Mouse (Mus musculus) CH12.LX (cell line): ENCODE results near the gene Adam11. TPM values are rescaled to one million over a fixed set of nuclear protein-coding genes. Genes with fewer than 3 reads are reported as not detected.

Experiments
- DNase-seq: peaks from one replicate; pipeline ENCODE4 v3.0.0-alpha.2; 2013; ENCODE audit errors: extremely low read depth
- H3K27ac ChIP-seq: 2 replicates; pipeline ENCODE4 v1.5.1; 2012; ENCODE audit warnings: low read depth, mild to moderate bottlenecking, control low read depth, moderate library complexity; ENCODE audit not compliant: insufficient read depth
- H3K27me3 ChIP-seq: replicated peaks from 2 replicates; pipeline ENCODE3; 2012; ENCODE audit warnings: inconsistent platforms
- H3K36me3 ChIP-seq, 2 experiments: replicated peaks in 1 of 2; 2 replicates each; pipeline versions ENCODE3 to v1.6.1; 2012; ENCODE audit warnings: inconsistent platforms in 1 of 2, low read length in 1 of 2, mild to moderate bottlenecking in 1 of 2, mixed read lengths in 1 of 2, moderate library complexity in 1 of 2; ENCODE audit not compliant: control insufficient read depth in 1 of 2, insufficient read depth in 1 of 2
- H3K4me1 ChIP-seq, 2 experiments: 2 replicates each; pipeline ENCODE4 v1.6.1; 2012; ENCODE audit warnings: inconsistent platforms in 1 of 2, moderate library complexity in 1 of 2; ENCODE audit not compliant: insufficient read depth in 2 of 2, control insufficient read depth in 1 of 2
- H3K4me2 ChIP-seq: 2 replicates; pipeline ENCODE4 v1.6.1; 2012; ENCODE audit warnings: low read depth, mild to moderate bottlenecking, control low read depth; ENCODE audit not compliant: poor library complexity, insufficient read depth, severe bottlenecking
- H3K4me3 ChIP-seq, 3 experiments: fragments of 150-350 bp in 1 of 3; sonication (generic) in 1 of 3; replicated peaks in 1 of 3; 2 replicates each; pipeline versions ENCODE3 to v1.5.1; 2011 to 2012; ENCODE audit warnings: low read depth in 2 of 3, low read length in 2 of 3, mild to moderate bottlenecking in 2 of 3, moderate library complexity in 2 of 3, control low read depth in 1 of 3, improper control_type of control experiment in 1 of 3, inconsistent platforms in 1 of 3, mixed read lengths in 1 of 3; ENCODE audit not compliant: poor library complexity in 1 of 3
- H3K79me2 ChIP-seq: replicated peaks from 2 replicates; pipeline ENCODE4 v1.6.1; 2012; ENCODE audit warnings: mild to moderate bottlenecking, moderate library complexity; ENCODE audit not compliant: control insufficient read depth, poor library complexity, insufficient read depth, severe bottlenecking; ENCODE audit errors: extremely low read depth
- H3K9ac ChIP-seq: 2 replicates; pipeline ENCODE4 v1.6.1; 2012; ENCODE audit warnings: low read depth, mild to moderate bottlenecking, control low read depth, moderate library complexity; ENCODE audit not compliant: insufficient read depth
- H3K9me3 ChIP-seq: replicated peaks from 2 replicates; pipeline ENCODE3; 2012; ENCODE audit warnings: low read length, inconsistent platforms, mixed read lengths
- BHLHE40 ChIP-seq: IDR thresholded peaks from 2 replicates; pipeline ENCODE4 v1.6.1; 2011; ENCODE audit warnings: mild to moderate bottlenecking, low read depth, low read length, improper control_type of control experiment
- CHD1 ChIP-seq: IDR thresholded peaks from 2 replicates; pipeline ENCODE4 v1.6.1; 2012; ENCODE audit warnings: low read depth, low read length, improper control_type of control experiment, inconsistent platforms
- CHD2 ChIP-seq: IDR thresholded peaks from 2 replicates; pipeline ENCODE4 v1.6.1; 2011; ENCODE audit warnings: low read length, improper control_type of control experiment
- CTCF ChIP-seq, 2 experiments: IDR thresholded peaks in 1 of 2; conservative IDR thresholded peaks in 1 of 2; 2 replicates each; pipeline ENCODE4 v1.5.1; 2011 to 2012; ENCODE audit warnings: low read depth in 2 of 2, low read length in 2 of 2, improper control_type of control experiment in 1 of 2, inconsistent platforms in 1 of 2, mild to moderate bottlenecking in 1 of 2, moderate library complexity in 1 of 2
- ELF1 ChIP-seq: IDR thresholded peaks from 2 replicates; pipeline ENCODE4 v1.6.1; 2014; ENCODE audit warnings: low read depth, mild to moderate bottlenecking, inconsistent platforms, low read length, improper control_type of control experiment
- EP300 ChIP-seq: IDR thresholded peaks from 2 replicates; pipeline ENCODE4 v1.6.1; 2011; ENCODE audit warnings: low read length, improper control_type of control experiment
- ETS1 ChIP-seq: conservative IDR thresholded peaks from 2 replicates; pipeline ENCODE4 v1.6.1; 2012; ENCODE audit warnings: low read depth, mild to moderate bottlenecking, inconsistent platforms, low read length, improper control_type of control experiment, moderate library complexity
- GABPA ChIP-seq: IDR thresholded peaks from 2 replicates; pipeline ENCODE4 v1.6.1; 2012; ENCODE audit warnings: low read depth, low read length, improper control_type of control experiment, inconsistent platforms; ENCODE audit not compliant: insufficient replicate concordance
- HCFC1 ChIP-seq: IDR thresholded peaks from 2 replicates; pipeline ENCODE4 v1.6.1; 2012; ENCODE audit warnings: low read depth, mild to moderate bottlenecking, inconsistent platforms, low read length, improper control_type of control experiment
- IRF4 ChIP-seq: IDR thresholded peaks from 2 replicates; pipeline ENCODE4 v1.6.1; 2014; ENCODE audit warnings: low read depth, mild to moderate bottlenecking, inconsistent platforms, low read length, improper control_type of control experiment
- JUN ChIP-seq: IDR thresholded peaks from 2 replicates; pipeline ENCODE4 v1.6.1; 2011; ENCODE audit warnings: low read depth, mild to moderate bottlenecking, low read length, improper control_type of control experiment, moderate library complexity; ENCODE audit not compliant: insufficient read depth
- KAT2A ChIP-seq: IDR thresholded peaks from 2 replicates; pipeline ENCODE4 v1.6.1; 2012; ENCODE audit warnings: low read length, improper control_type of control experiment, inconsistent platforms; ENCODE audit not compliant: insufficient replicate concordance
- MAFK ChIP-seq: IDR thresholded peaks from 2 replicates; pipeline ENCODE4 v1.6.1; 2011; ENCODE audit warnings: low read length, improper control_type of control experiment; ENCODE audit not compliant: insufficient replicate concordance
- MAX ChIP-seq: IDR thresholded peaks from 2 replicates; pipeline ENCODE4 v1.6.1; 2011; ENCODE audit warnings: low read length, improper control_type of control experiment
- MAZ ChIP-seq: IDR thresholded peaks from 2 replicates; pipeline ENCODE4 v1.6.1; 2012; ENCODE audit warnings: low read depth, mild to moderate bottlenecking, inconsistent platforms, low read length, improper control_type of control experiment, moderate library complexity
- MYC ChIP-seq: IDR thresholded peaks from 2 replicates; pipeline ENCODE4 v1.6.1; 2011; ENCODE audit warnings: low read depth, mild to moderate bottlenecking, improper control_type of control experiment, low read length
- NRF1 ChIP-seq: IDR thresholded peaks from 2 replicates; pipeline ENCODE4 v1.6.1; 2014; ENCODE audit warnings: low read depth, mild to moderate bottlenecking, inconsistent platforms, low read length, improper control_type of control experiment, moderate library complexity
- PAX5 ChIP-seq: IDR thresholded peaks from 2 replicates; pipeline ENCODE4 v1.6.1; 2012; ENCODE audit warnings: low read length, inconsistent platforms, mixed read lengths
- POLR2AphosphoS2 ChIP-seq: IDR thresholded peaks from 2 replicates; pipeline ENCODE4 v1.6.1; 2011; ENCODE audit warnings: low read depth, low read length, improper control_type of control experiment
- RCOR1 ChIP-seq: conservative IDR thresholded peaks from 2 replicates; pipeline ENCODE4 v1.6.1; 2012; ENCODE audit warnings: low read depth, mild to moderate bottlenecking, inconsistent platforms, low read length, improper control_type of control experiment
- SMC3 ChIP-seq: IDR thresholded peaks from 2 replicates; pipeline ENCODE4 v1.6.1; 2011; ENCODE audit warnings: low read depth, low read length, improper control_type of control experiment
- TBP ChIP-seq: conservative IDR thresholded peaks from 2 replicates; pipeline ENCODE4 v1.6.1; 2011; ENCODE audit warnings: low read depth, low read length, improper control_type of control experiment
- UBTF ChIP-seq: IDR thresholded peaks from 2 replicates; pipeline ENCODE4 v1.6.1; 2012; ENCODE audit warnings: low read depth, mild to moderate bottlenecking, inconsistent platforms, low read length, improper control_type of control experiment, moderate library complexity
- USF1 ChIP-seq: IDR thresholded peaks from 2 replicates; pipeline ENCODE4 v1.6.1; 2014; ENCODE audit warnings: low read depth, mild to moderate bottlenecking, inconsistent platforms, low read length, improper control_type of control experiment
- USF2 ChIP-seq: conservative IDR thresholded peaks from 2 replicates; pipeline ENCODE4 v1.6.1; 2011; ENCODE audit warnings: low read depth, low read length, improper control_type of control experiment
- ZC3H11A ChIP-seq: IDR thresholded peaks from 2 replicates; pipeline ENCODE4 v1.6.1; 2012; ENCODE audit warnings: low read depth, mild to moderate bottlenecking, inconsistent platforms, low read length, improper control_type of control experiment
- ZKSCAN1 ChIP-seq: IDR thresholded peaks from 2 replicates; pipeline ENCODE4 v1.6.1; 2012; ENCODE audit warnings: low read depth, inconsistent platforms, low read length, improper control_type of control experiment, borderline replicate concordance
- ZNF384 ChIP-seq: IDR thresholded peaks from 2 replicates; pipeline ENCODE4 v1.6.1; 2012; ENCODE audit warnings: low read depth, low read length, improper control_type of control experiment, inconsistent platforms
- dilution Hi-C: fragments of 300-500 bp; cut with MboI; formaldehyde crosslinking; loops from 2 replicates; pipeline ENCODE4 v1.14.3; 2020; ENCODE audit warnings: low sequenced_read_pairs; ENCODE audit not compliant: extremely low pct_unique_long_range_greater_than_20kb, extremely low pct_ligation_motif_present
- in situ Hi-C: fragments of 300-500 bp; cut with MboI; formaldehyde crosslinking; loops from 3 replicates; pipeline ENCODE4 v1.14.3; 2019; ENCODE audit warnings: low sequenced_read_pairs, low pct_ligation_motif_present, low pct_unique_long_range_greater_than_20kb, mixed read lengths
- polyA plus RNA-seq: library from polyadenylated mRNA; unstranded; fragments of >175 nt; gene quantifications from 2 replicates; pipeline ENCODE4 v1.2.1, GENCODE M21; 2012; ENCODE audit warnings: low read depth; ENCODE audit not compliant: insufficient read length
- total RNA-seq, 2 experiments: library from RNA; depleted of rRNA; stranded (reverse); fragments of 300-350 nt in 1 of 2; fragments of >200 nt in 1 of 2; gene quantifications; 2 replicates each; pipeline ENCODE4 v1.2.3; 2012 to 2014

The Adam11 gene
- total and polyA plus RNA-seq, 3 experiments = not detected

DNA sequence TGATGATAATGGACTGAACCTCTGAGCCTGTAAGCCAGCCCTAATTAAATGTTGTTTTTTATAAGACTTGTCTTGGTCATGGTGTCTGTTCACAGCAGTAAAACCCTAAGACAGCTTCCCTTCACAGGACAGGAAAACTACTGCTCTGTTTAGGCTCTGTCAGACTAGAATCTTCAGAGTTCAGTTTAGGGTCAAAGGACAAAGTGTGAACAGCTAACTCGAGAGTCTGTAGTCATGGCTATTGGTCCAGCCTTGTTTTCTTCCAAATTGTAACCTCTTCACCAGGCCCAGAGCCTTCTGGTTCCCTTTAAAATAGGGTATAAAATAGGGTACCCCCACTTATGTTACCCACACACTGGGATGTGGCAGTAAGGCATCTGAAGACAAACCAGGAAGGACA is 13.4 kb upstream of the Adam11 start:
- TF ChIP-seq ZC3H11A = no peak
- no peak for TF ChIP-seq RCOR1
- TF ChIP-seq TBP = no peak
- TF ChIP-seq SMC3 = no peak
- no peak for TF ChIP-seq ETS1
- no peak for TF ChIP-seq USF1
- no peak for TF ChIP-seq BHLHE40
- TF ChIP-seq UBTF = no peak
- no peak for TF ChIP-seq NRF1
- TF ChIP-seq USF2 = no peak
- no peak for TF ChIP-seq CHD1
- no peak for TF ChIP-seq CHD2
- TF ChIP-seq GABPA = no peak
- no peak for TF ChIP-seq POLR2AphosphoS2
- TF ChIP-seq JUN = no peak
- no peak for TF ChIP-seq CTCF (conservative IDR thresholded peaks at IDR 0.05 in 1 of 2, IDR thresholded peaks at IDR 0.05 in 1 of 2; ENCODE audit: low read depth in 2 of 2, low read length in 2 of 2)
- no peak for TF ChIP-seq ELF1
- TF ChIP-seq MYC = no peak
- TF ChIP-seq, all 38 proteins: peak for 0
- Histone ChIP-seq H3K9ac (no peak overlapping the region), H3K79me2 (no peaks in the 10 kb centered on the region), H3K27ac (no peak overlapping the region), H3K4me1 (no peaks in the 10 kb centered on the region), H3K4me3 (no peak overlapping the region), H3K4me2 (no peak overlapping the region), H3K9me3 (no peaks in the 10 kb centered on the region), H3K27me3 (peaks cover 70% of the 10 kb centered on the region), H3K36me3 (no peaks in the 10 kb centered on the region)
- dilution Hi-C loops (no loop called here), in situ Hi-C loops (no loop called here)
- DNase-seq = no peak

DNA sequence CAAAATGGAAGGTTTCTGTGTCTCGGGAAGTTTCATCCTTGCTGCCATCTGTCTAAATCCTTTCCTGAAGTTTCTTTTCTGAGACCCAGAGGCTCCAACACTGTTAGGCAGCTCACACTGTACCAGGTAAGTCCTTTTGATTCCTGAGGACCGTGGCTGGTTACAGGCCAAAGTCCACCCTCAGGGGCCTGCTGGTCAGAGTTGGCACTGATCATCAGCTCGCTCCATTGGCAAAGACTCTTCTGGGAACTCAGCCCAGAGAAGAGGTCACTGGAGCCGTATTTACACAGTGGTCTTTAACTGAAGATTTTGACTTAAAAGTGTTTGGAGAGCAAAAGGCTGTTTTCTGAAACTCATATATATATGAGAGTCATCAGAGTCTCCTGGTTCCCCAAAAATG is 12.9 kb upstream of the Adam11 start:
- H3K4me1 ChIP-seq = peaks cover 0 to 4% of the 10 kb centered on the region in 2 experiments; a peak in 2 of 4 replicates
- TF ChIP-seq HCFC1 = no peak
- no peak for TF ChIP-seq CTCF (conservative IDR thresholded peaks at IDR 0.05 in 1 of 2, IDR thresholded peaks at IDR 0.05 in 1 of 2; ENCODE audit: low read depth in 2 of 2, low read length in 2 of 2)
- no peak for TF ChIP-seq ZNF384
- TF ChIP-seq ZKSCAN1 = no peak
- no peak for TF ChIP-seq PAX5
- no peak for TF ChIP-seq ELF1
- TF ChIP-seq MAZ = no peak
- no peak for TF ChIP-seq JUN
- no peak for TF ChIP-seq MAFK
- no peak for TF ChIP-seq IRF4
- no peak for TF ChIP-seq MAX
- TF ChIP-seq KAT2A = no peak
- TF ChIP-seq SMC3 = no peak
- TF ChIP-seq EP300 = no peak
- H3K27ac ChIP-seq = no peak overlapping the region
- H3K4me2 ChIP-seq = no peak overlapping the region
- in situ Hi-C loops = no loop called here
- no peak for DNase-seq
- H3K9ac ChIP-seq = no peak overlapping the region
- H3K36me3 ChIP-seq = no peaks in the 10 kb centered on the region
- dilution Hi-C loops = no loop called here
- no peak overlapping the region for H3K4me3 ChIP-seq
- no peaks in the 10 kb centered on the region for H3K79me2 ChIP-seq
- H3K9me3 ChIP-seq = no peaks in the 10 kb centered on the region
- H3K27me3 ChIP-seq = peaks cover 69% of the 10 kb centered on the region
